Mouse (Mus musculus): ENCODE data around the gene Zfp281. TPM values are rescaled to one million over a fixed set of nuclear protein-coding genes. Genes with fewer than 3 reads are reported as not detected.

Zfp281 gene
- total and polyA plus RNA-seq, 3 experiments: 17.2 to 48.9 (median 40.6) TPM

- TF ChIP-seq POLR2AphosphoS5 (IDR thresholded peaks at IDR 0.05; ENCODE audit: insufficient replicate concordance, low read depth, low read length): no peak
- no peak for TF ChIP-seq GATA1 (IDR thresholded peaks at IDR 0.05; ENCODE audit: borderline replicate concordance, low read length)
- no peak for TF ChIP-seq TAL1 (conservative IDR thresholded peaks at IDR 0.05; ENCODE audit: low read depth, low read length)
- TF ChIP-seq GATA2 (IDR thresholded peaks at IDR 0.05; ENCODE audit: borderline replicate concordance, low read depth, low read length): no peak
- TF ChIP-seq CTCF (IDR thresholded peaks at IDR 0.05; ENCODE audit: low read depth, low read length): no peak
- no peak for ATAC-seq (ENCODE audit: extremely low read depth, insufficient number of reproducible peaks, low FRiP score, poor library complexity, severe bottlenecking)
- DNase-seq (ENCODE audit: low spot score): no peak
Measured at GRCm38 (mm10) chr1:136678836-136679235, 54.1 kb downstream of the Zfp281 start.

More at GRCm38 (mm10) chr1:136678836-136679235, 54.1 kb downstream of the Zfp281 start:
- Histone ChIP-seq H3K9me3 (replicated peaks) (no peaks in the 10 kb centered on the region), H3K27me3 (ENCODE audit: insufficient read depth, low read length) (no peaks in the 10 kb centered on the region), H3K36me3 (replicated peaks) (no peaks in the 10 kb centered on the region), H3K4me3 (ENCODE audit: low read depth, low read length) (no peak overlapping the region), H3K4me1 (ENCODE audit: insufficient read depth, low read depth, low read length) (no peaks in the 10 kb centered on the region)

Other genes with a start within 250 kb of the Zfp281 start
- gene Ddx59, start 209.6 kb upstream of the Zfp281 start, total RNA-seq (2014; fragmentation: Nextera tagmentation): 26.7 and 26.8 TPM in 2 replicates
- 23.9 and 24.3 TPM in 2 replicates for gene Ddx59, start 209.6 kb upstream of the Zfp281 start, total RNA-seq (2017)
- gene Ddx59, start 209.6 kb upstream of the Zfp281 start, polyA plus RNA-seq (2012): 1.3 and 2.7 TPM in 2 replicates
- gene Kif14, start 158.6 kb upstream of the Zfp281 start, total RNA-seq (2014; fragmentation: Nextera tagmentation): 53.3 and 56.7 TPM in 2 replicates
- gene Kif14, start 158.6 kb upstream of the Zfp281 start, total RNA-seq (2017): 29.5 and 33.9 TPM in 2 replicates
- gene Kif14, start 158.6 kb upstream of the Zfp281 start, polyA plus RNA-seq (2012): 1.4 and 1.9 TPM in 2 replicates

Measured in G1E (cell line).